Comparison of ENCODE assay signal across 8 mouse cellular contexts in the genomic region with DNA sequence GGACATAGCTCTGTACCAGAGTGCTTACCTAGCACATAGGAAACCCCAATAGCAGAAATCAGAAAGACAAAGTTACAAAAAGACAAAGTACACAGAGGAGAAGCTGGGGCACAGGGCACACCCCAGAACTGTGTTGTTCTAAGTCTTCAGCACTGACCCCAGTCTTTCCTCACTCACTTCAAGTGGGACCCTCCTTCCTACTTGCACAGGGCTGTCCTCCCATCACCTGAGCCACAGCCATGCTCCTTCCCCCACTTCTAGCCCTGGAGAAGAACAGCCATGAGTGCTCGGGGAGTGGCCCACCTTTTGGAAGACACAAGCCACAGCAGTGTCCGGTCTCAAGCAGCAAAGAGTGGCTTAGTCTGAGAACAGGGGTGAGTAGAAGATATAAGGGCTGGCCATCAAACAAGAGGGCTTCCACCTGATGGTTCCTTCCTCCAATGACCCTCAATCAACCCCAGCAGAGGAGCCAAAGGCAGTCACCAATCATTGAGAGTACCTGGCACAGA. TPM values are rescaled to one million over a fixed set of nuclear protein-coding genes. Genes with fewer than 3 reads are reported as not detected.
DNase-seq lines count a peak whose midpoint lies in the region; ATAC-seq lines count a peak whose summit lies in the region.

A gene (minus strand): TSS at position 459 of the 509 bp plus-strand sequence.

- H3K4me2 ChIP-seq in lung, embryonic 15.5 days, result no peak within 1 kb of the TSS
- H3K4me2 ChIP-seq in embryonic facial prominence, embryonic 11.5 days (ENCODE audit: low read depth, low read length), result no peak within 1 kb of the TSS
- H3K4me2 ChIP-seq in neural tube, embryonic 15.5 days, result no peak within 1 kb of the TSS

- intact Hi-C loops in heart, postnatal 10 days (cut with DNase I), result no loop called here

- no peak within 1 kb of the TSS for H3K4me3 ChIP-seq in lung, embryonic 15.5 days
- H3K4me3 ChIP-seq in embryonic facial prominence, embryonic 11.5 days (ENCODE audit: low read depth, low read length), result no peak within 1 kb of the TSS
- H3K4me3 ChIP-seq in limb, embryonic 10.5 days, result no peak within 1 kb of the TSS
- no peak within 1 kb of the TSS for H3K4me3 ChIP-seq in neural tube, embryonic 15.5 days (replicated peaks)

- DNase-seq in lung, postnatal 36 days, result no peak
- DNase-seq in embryonic facial prominence, embryonic 11.5 days (ENCODE audit: low spot score), result no peak
- no peak for DNase-seq in heart, postnatal 10 days
- DNase-seq in limb, embryonic 10.5 days (ENCODE audit: low spot score), result no peak
- no peak for DNase-seq in B cell, adult 2 months
- no peak for DNase-seq in ovary, postnatal 14 days (ENCODE audit: low spot score)

- H3K4me1 ChIP-seq in lung, embryonic 15.5 days, result no peaks in the 10 kb centered on the region
- no peaks in the 10 kb centered on the region for H3K4me1 ChIP-seq in embryonic facial prominence, embryonic 11.5 days (ENCODE audit: control insufficient read depth, insufficient read depth, low read length)
- no peaks in the 10 kb centered on the region for H3K4me1 ChIP-seq in limb, embryonic 10.5 days
- H3K4me1 ChIP-seq in neural tube, embryonic 15.5 days, result no peaks in the 10 kb centered on the region

- no peak within 1 kb of the TSS for H3K9ac ChIP-seq in lung, embryonic 15.5 days
- no peak within 1 kb of the TSS for H3K9ac ChIP-seq in embryonic facial prominence, embryonic 11.5 days (replicated peaks; ENCODE audit: low read length)
- no peak within 1 kb of the TSS for H3K9ac ChIP-seq in neural tube, embryonic 15.5 days (replicated peaks)

- no peaks in the 10 kb centered on the region for H3K36me3 ChIP-seq in lung, embryonic 15.5 days
- H3K36me3 ChIP-seq in embryonic facial prominence, embryonic 11.5 days (replicated peaks; ENCODE audit: control insufficient read depth, insufficient read depth, low read depth, low read length), result no peaks in the 10 kb centered on the region
- H3K36me3 ChIP-seq in limb, embryonic 10.5 days, result peaks cover 8% of the 10 kb centered on the region
- no peaks in the 10 kb centered on the region for H3K36me3 ChIP-seq in neural tube, embryonic 15.5 days

- WGBS in lung, embryonic 15.5 days, result 81% methylated on average over 2 of the region's 2 CpGs
- 95% methylated on average over 2 of the region's 2 CpGs for WGBS in embryonic facial prominence, embryonic 11.5 days
- 87% methylated on average over 2 of the region's 2 CpGs for whole genome bisulfite sequencing in limb, embryonic 10.5 days
- WGBS in neural tube, embryonic 15.5 days, result 91% methylated on average over 2 of the region's 2 CpGs

- no peaks in the 10 kb centered on the region for H3K9me3 ChIP-seq in lung, embryonic 15.5 days
- no peaks in the 10 kb centered on the region for H3K9me3 ChIP-seq in embryonic facial prominence, embryonic 11.5 days (replicated peaks; ENCODE audit: control insufficient read depth, low read length)
- H3K9me3 ChIP-seq in limb, embryonic 10.5 days (replicated peaks), result no peaks in the 10 kb centered on the region
- no peaks in the 10 kb centered on the region for H3K9me3 ChIP-seq in neural tube, embryonic 15.5 days (replicated peaks)

- H3K27me3 ChIP-seq in lung, embryonic 15.5 days, result no peaks in the 10 kb centered on the region
- H3K27me3 ChIP-seq in embryonic facial prominence, embryonic 11.5 days (ENCODE audit: control insufficient read depth, insufficient read depth, low read length), result no peaks in the 10 kb centered on the region
- H3K27me3 ChIP-seq in limb, embryonic 10.5 days (ENCODE audit: low read depth, poor library complexity, severe bottlenecking), result no peaks in the 10 kb centered on the region
- H3K27me3 ChIP-seq in neural tube, embryonic 15.5 days (replicated peaks), result no peaks in the 10 kb centered on the region

- ATAC-seq in lung, embryonic 15.5 days (ENCODE audit: borderline replicate concordance, extremely low read depth, low FRiP score, low TSS enrichment), result no peak
- no peak for ATAC-seq in embryonic facial prominence, embryonic 11.5 days (replicated peaks; ENCODE audit: insufficient number of reproducible peaks, low FRiP score, low TSS enrichment, low read depth)
- no peak for ATAC-seq in neural tube, embryonic 15.5 days (ENCODE audit: low FRiP score)

- no peak within 1 kb of the TSS for H3K27ac ChIP-seq in lung, embryonic 15.5 days
- no peak within 1 kb of the TSS for H3K27ac ChIP-seq in embryonic facial prominence, embryonic 11.5 days (replicated peaks; ENCODE audit: low read depth, low read length)
- no peak within 1 kb of the TSS for H3K27ac ChIP-seq in limb, embryonic 10.5 days
- H3K27ac ChIP-seq in neural tube, embryonic 15.5 days (replicated peaks), result no peak within 1 kb of the TSS

RNA-seq across cellular contexts. Expression of the gene that starts here (rescaled TPM):
- 101 and 104 TPM in 2 replicates for polyA plus RNA-seq in lung, embryonic 15.5 days (2015; fragmentation: Nextera tagmentation; extraction: Ambion mirVana)
- polyA plus RNA-seq in embryonic facial prominence, embryonic 11.5 days (2014; fragmentation: Nextera tagmentation; extraction: Ambion mirVana), result 82.0 and 88.1 TPM in 2 replicates
- total RNA-seq in heart, postnatal 10 days (2021), result 10 to 100 TPM; 28.9 to 30.6 TPM
- polyA plus RNA-seq in limb, embryonic 10.5 days (2016; fragmentation: Nextera tagmentation; extraction: Ambion mirVana), result 173 and 178 TPM in 2 replicates
- 51.6 and 60.8 TPM in 2 replicates for polyA plus RNA-seq in neural tube, embryonic 15.5 days (2015; fragmentation: Nextera tagmentation; extraction: Ambion mirVana)
